8 mouse cellular contexts compared by ENCODE assay signal in the genomic region with DNA sequence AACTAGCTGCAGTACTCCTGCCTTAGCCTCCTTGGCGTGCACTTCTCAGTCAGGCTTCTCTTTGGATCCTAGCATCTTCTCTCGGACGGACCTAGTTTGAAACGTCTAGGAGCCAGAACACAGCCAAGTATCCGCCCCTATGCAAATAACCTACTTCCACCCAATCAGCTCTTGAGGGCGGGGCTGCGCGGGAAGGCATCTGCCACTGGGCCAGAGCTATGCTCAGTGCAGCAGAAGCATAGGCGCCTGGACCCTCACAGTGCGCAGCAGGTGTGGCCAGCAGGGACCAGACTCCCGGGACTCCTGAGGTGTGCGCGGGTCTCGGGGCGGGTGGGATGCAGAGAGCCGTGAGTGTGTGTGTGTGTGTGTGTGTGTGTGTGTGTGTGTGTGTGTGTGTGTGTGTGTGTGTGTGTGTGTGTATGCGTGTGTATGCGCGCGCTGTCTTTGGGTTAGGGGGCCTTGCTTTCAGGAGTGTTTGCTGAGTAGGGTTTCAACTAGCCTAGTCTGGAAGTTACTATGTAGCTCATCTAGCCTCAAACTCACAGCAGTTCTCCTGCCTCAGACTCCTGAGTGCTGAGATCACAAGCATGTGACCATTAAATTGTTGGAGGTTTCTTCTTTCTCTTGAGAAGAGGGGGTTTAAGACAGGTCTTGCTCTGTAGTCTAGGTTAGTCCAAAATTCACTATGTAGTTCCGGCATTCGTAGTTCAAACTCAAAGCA. TPM values are rescaled to one million over a fixed set of nuclear protein-coding genes. Genes with fewer than 3 reads are reported as not detected.
DNase-seq lines count a peak whose midpoint lies in the region; ATAC-seq and TF ChIP-seq lines count a peak whose summit lies in the region.

No protein-coding gene starts in this region.

- H3K9me3 ChIP-seq in embryonic facial prominence, embryonic 10.5 days = no peaks in the 10 kb centered on the region
- H3K9me3 ChIP-seq in liver, embryonic 16.5 days (replicated peaks; ENCODE audit: control insufficient read depth, low read length) = no peaks in the 10 kb centered on the region
- no peaks in the 10 kb centered on the region for H3K9me3 ChIP-seq in neural tube, embryonic 12.5 days

- WGBS in embryonic facial prominence, embryonic 10.5 days = 14% methylated on average over 22 of the region's 22 CpGs
- 17% methylated on average over 22 of the region's 22 CpGs for WGBS in liver, embryonic 16.5 days (ENCODE audit: insufficient replicate concordance)
- WGBS in neural tube, embryonic 12.5 days = 17% methylated on average over 22 of the region's 22 CpGs

- H3K4me3 ChIP-seq in embryonic facial prominence, embryonic 10.5 days = peak overlapping the region; percentile 41
- no peak overlapping the region for H3K4me3 ChIP-seq in liver, embryonic 16.5 days (ENCODE audit: low read depth, low read length)
- H3K4me3 ChIP-seq in neural tube, embryonic 12.5 days = peak overlapping the region; percentile 1; the same call in 1 of the 2 replicates
- H3K4me3 ChIP-seq in testis, adult 2 months (ENCODE audit: control insufficient read depth, low read depth, low read length) = peak overlapping the region; percentile 9; the same call in 1 of the 2 replicates

- TF ChIP-seq CTCF in testis, adult 2 months (IDR thresholded peaks at IDR 0.05; ENCODE audit: control insufficient read depth, insufficient read depth, insufficient replicate concordance, low read depth, low read length) = no peak

- ATAC-seq in liver, embryonic 16.5 days (ENCODE audit: low read depth) = peak; percentile 96
- ATAC-seq in neural tube, embryonic 12.5 days (ENCODE audit: low FRiP score, low read depth) = peak; percentile 94

- TF ChIP-seq POLR2A in testis, adult 2 months (IDR thresholded peaks at IDR 0.05; ENCODE audit: control insufficient read depth, low read depth, low read length) = no peak

- no peaks in the 10 kb centered on the region; the same call in 1 of the 2 replicates for H3K36me3 ChIP-seq in embryonic facial prominence, embryonic 10.5 days (replicated peaks)
- H3K36me3 ChIP-seq in liver, embryonic 16.5 days (ENCODE audit: control insufficient read depth, insufficient read depth) = no peaks in the 10 kb centered on the region
- H3K36me3 ChIP-seq in neural tube, embryonic 12.5 days = peaks cover under 1% of the 10 kb centered on the region; the same call in 1 of the 2 replicates
- H3K36me3 ChIP-seq in testis, adult 2 months (ENCODE audit: control insufficient read depth, insufficient read depth, low read length) = no peaks in the 10 kb centered on the region

- H3K4me1 ChIP-seq in embryonic facial prominence, embryonic 10.5 days = peaks cover 23% of the 10 kb centered on the region
- peaks cover 11% of the 10 kb centered on the region for H3K4me1 ChIP-seq in liver, embryonic 16.5 days (ENCODE audit: control insufficient read depth, low read depth, low read length)
- peaks cover 8% of the 10 kb centered on the region; the same call in 1 of the 2 replicates for H3K4me1 ChIP-seq in neural tube, embryonic 12.5 days
- peaks cover 8% of the 10 kb centered on the region for H3K4me1 ChIP-seq in testis, adult 2 months (ENCODE audit: control insufficient read depth, insufficient read depth, low read length)

- H3K9ac ChIP-seq in liver, embryonic 16.5 days (ENCODE audit: low read depth, low read length) = no peak overlapping the region
- no peak overlapping the region for H3K9ac ChIP-seq in neural tube, embryonic 12.5 days

- H3K27ac ChIP-seq in embryonic facial prominence, embryonic 10.5 days (replicated peaks) = no peak overlapping the region
- no peak overlapping the region for H3K27ac ChIP-seq in liver, embryonic 16.5 days (ENCODE audit: low read length)
- H3K27ac ChIP-seq in neural tube, embryonic 12.5 days = no peak overlapping the region
- H3K27ac ChIP-seq in testis, adult 2 months (ENCODE audit: control insufficient read depth, insufficient read depth, low read depth, low read length) = no peak overlapping the region

- peaks cover 49% of the 10 kb centered on the region for H3K27me3 ChIP-seq in embryonic facial prominence, embryonic 10.5 days (replicated peaks; ENCODE audit: low read depth, poor library complexity, severe bottlenecking)
- no peaks in the 10 kb centered on the region for H3K27me3 ChIP-seq in liver, embryonic 16.5 days (ENCODE audit: control insufficient read depth, insufficient read depth, low read depth, low read length)
- peaks cover 7% of the 10 kb centered on the region; the same call in 1 of the 2 replicates for H3K27me3 ChIP-seq in neural tube, embryonic 12.5 days (replicated peaks)
- H3K27me3 ChIP-seq in testis, adult 2 months (ENCODE audit: control insufficient read depth, insufficient read depth, low read length) = no peaks in the 10 kb centered on the region

- DNase-seq in 3134 (ENCODE audit: extremely low read depth, insufficient read length, low spot score) (peak; percentile 51), NIH3T3 (ENCODE audit: low read depth) (peak; percentile 86)
- peak; percentile 88 for DNase-seq in embryonic facial prominence, embryonic 10.5 days (ENCODE audit: low spot score)
- peak; percentile 41 for DNase-seq in heart, adult 8-10 months (ENCODE audit: low spot score)
- DNase-seq in kidney, adult 18-20 months = peak; percentile 68

- peak overlapping the region; percentile 39 for H3K4me2 ChIP-seq in liver, embryonic 16.5 days (ENCODE audit: low read depth, low read length)
- peak overlapping the region; percentile 49 for H3K4me2 ChIP-seq in neural tube, embryonic 12.5 days (replicated peaks)

RNA-seq across cellular contexts. Expression of a gene that starts 13.2 kb away (rescaled TPM):
- polyA plus RNA-seq in embryonic facial prominence, embryonic 10.5 days (2016; fragmentation: Nextera tagmentation; extraction: Ambion mirVana) = 0.69 and 0.70 TPM in 2 replicates
- total RNA-seq in heart, adult 8-10 months (2022) = under 1 TPM in 3 of 4 experiments, not detected in 1; 0.25 to 0.78 (median 0.29) TPM
- not detected in 2 replicates for polyA plus RNA-seq in liver, embryonic 16.5 days (2015; fragmentation: Nextera tagmentation; extraction: Ambion mirVana)
- 0.29 and 0.38 TPM in 2 replicates for polyA plus RNA-seq in neural tube, embryonic 12.5 days (2016; fragmentation: Nextera tagmentation; extraction: Ambion mirVana)
- polyA plus RNA-seq in testis, adult 2 months (2012; rRNA removed) = 2.6 and 3.7 TPM in 2 replicates

RNA-seq across cellular contexts. Expression of a gene that starts 13.4 kb away (rescaled TPM):
- polyA plus RNA-seq in embryonic facial prominence, embryonic 10.5 days (2016; fragmentation: Nextera tagmentation; extraction: Ambion mirVana) = 45.8 and 46.8 TPM in 2 replicates
- total RNA-seq in heart, adult 8-10 months (2022) = 10 to 100 TPM; 17.9 to 23.3 (median 23.2) TPM
- 21.4 and 23.4 TPM in 2 replicates for polyA plus RNA-seq in liver, embryonic 16.5 days (2015; fragmentation: Nextera tagmentation; extraction: Ambion mirVana)
- polyA plus RNA-seq in neural tube, embryonic 12.5 days (2016; fragmentation: Nextera tagmentation; extraction: Ambion mirVana) = 44.9 and 49.1 TPM in 2 replicates
- 104 and 117 TPM in 2 replicates for polyA plus RNA-seq in testis, adult 2 months (2012; rRNA removed)

RNA-seq across cellular contexts. Expression of a gene that starts 13.7 kb away (rescaled TPM):
- polyA plus RNA-seq in embryonic facial prominence, embryonic 10.5 days (2016; fragmentation: Nextera tagmentation; extraction: Ambion mirVana) = 22.4 and 25.2 TPM in 2 replicates
- total RNA-seq in heart, adult 8-10 months (2022) = 10 to 100 TPM; 16.7 to 22.7 (median 18.8) TPM
- polyA plus RNA-seq in liver, embryonic 16.5 days (2015; fragmentation: Nextera tagmentation; extraction: Ambion mirVana) = 7.4 TPM in 2 replicates
- 16.5 and 17.2 TPM in 2 replicates for polyA plus RNA-seq in neural tube, embryonic 12.5 days (2016; fragmentation: Nextera tagmentation; extraction: Ambion mirVana)
- polyA plus RNA-seq in testis, adult 2 months (2012; rRNA removed) = 19.1 TPM in 2 replicates

RNA-seq across cellular contexts. Expression of a gene that starts 19.5 kb away (rescaled TPM):
- polyA plus RNA-seq in embryonic facial prominence, embryonic 10.5 days (2016; fragmentation: Nextera tagmentation; extraction: Ambion mirVana) = 66.1 and 72.1 TPM in 2 replicates
- total RNA-seq in heart, adult 8-10 months (2022) = 100 to 1,000 TPM in 3 of 4 experiments, 10 to 100 TPM in 1; 93.6 to 114 (median 106) TPM
- polyA plus RNA-seq in liver, embryonic 16.5 days (2015; fragmentation: Nextera tagmentation; extraction: Ambion mirVana) = 26.8 and 28.4 TPM in 2 replicates
- 55.7 and 58.6 TPM in 2 replicates for polyA plus RNA-seq in neural tube, embryonic 12.5 days (2016; fragmentation: Nextera tagmentation; extraction: Ambion mirVana)
- polyA plus RNA-seq in testis, adult 2 months (2012; rRNA removed) = 13.4 and 17.7 TPM in 2 replicates

RNA-seq across cellular contexts. Expression of a gene that starts 21.6 kb away (rescaled TPM):
- polyA plus RNA-seq in embryonic facial prominence, embryonic 10.5 days (2016; fragmentation: Nextera tagmentation; extraction: Ambion mirVana) = 32.0 and 33.4 TPM in 2 replicates
- 1 to 10 TPM; 7.5 to 8.9 (median 8.4) TPM for total RNA-seq in heart, adult 8-10 months (2022)
- polyA plus RNA-seq in liver, embryonic 16.5 days (2015; fragmentation: Nextera tagmentation; extraction: Ambion mirVana) = 12.6 and 13.2 TPM in 2 replicates
- 29.2 and 32.0 TPM in 2 replicates for polyA plus RNA-seq in neural tube, embryonic 12.5 days (2016; fragmentation: Nextera tagmentation; extraction: Ambion mirVana)
- 3.8 and 4.8 TPM in 2 replicates for polyA plus RNA-seq in testis, adult 2 months (2012; rRNA removed)
